Mouse (Mus musculus) neural tube, embryonic 14.5 days (tissue): ENCODE measurements at regions not wholly inside any gene's neighbourhood (a gene's known extent, or its start where the extent isn't known, plus 50 kb on each side); places are given as distances from the start of the nearest gene placed in this dataset.

ENCODE experiments used
- ATAC-seq: fragments of 200-750 bp; cut with Nextera tagmentation; 2 replicates; pipeline ENCODE4 v1.8.0; 2017; ENCODE audit warnings: low read depth, mild to moderate bottlenecking, moderate TSS enrichment, moderate library complexity
- H3K27ac ChIP-seq: fragments of 300-500 bp; sonication (generic); 2 replicates; pipeline ENCODE4 v1.5.1; 2014; ENCODE audit warnings: low read depth, mild to moderate bottlenecking, control low read depth, low read length, moderate library complexity, mixed read lengths
- H3K27me3 ChIP-seq: fragments of 300-500 bp; sonication (generic); 2 replicates; pipeline ENCODE4 v1.6.1; 2014; ENCODE audit warnings: low read length; ENCODE audit not compliant: control insufficient read depth, insufficient read depth
- H3K36me3 ChIP-seq: fragments of 300-500 bp; sonication (generic); 2 replicates; pipeline ENCODE4 v1.6.1; 2014; ENCODE audit warnings: low read length, mixed read lengths; ENCODE audit not compliant: control insufficient read depth, insufficient read depth
- H3K4me1 ChIP-seq: fragments of 300-500 bp; sonication (generic); 2 replicates; pipeline ENCODE4 v1.6.1; 2014; ENCODE audit warnings: low read length; ENCODE audit not compliant: control insufficient read depth, insufficient read depth
- H3K4me2 ChIP-seq: fragments of 300-500 bp; sonication (generic); 2 replicates; pipeline ENCODE4 v1.6.1; 2014; ENCODE audit warnings: mild to moderate bottlenecking, low read depth, low read length, control low read depth
- H3K4me3 ChIP-seq: fragments of 300-500 bp; sonication (generic); 2 replicates; pipeline ENCODE4 v1.5.1; 2014; ENCODE audit warnings: low read depth, low read length, control low read depth, mixed read lengths
- H3K9ac ChIP-seq: fragments of 300-500 bp; sonication (generic); replicated peaks from 2 replicates; pipeline ENCODE4 v1.6.1; 2014; ENCODE audit warnings: low read depth, mild to moderate bottlenecking, control low read depth, low read length, mixed read lengths
- H3K9me3 ChIP-seq: fragments of 300-500 bp; sonication (generic); 2 replicates; pipeline ENCODE4 v1.6.1; 2016; ENCODE audit warnings: low read length; ENCODE audit not compliant: control insufficient read depth
- WGBS: fragments of 180-500 bp; shearing (Covaris S2); extraction: QIAGEN DNeasy Blood & Tissue Kit; methylation state at CpG from one replicate; pipeline ENCODE4 v1.1.7; 2014; 5-methylcytosine and 5-hydroxymethylcytosine counted together

DNA sequence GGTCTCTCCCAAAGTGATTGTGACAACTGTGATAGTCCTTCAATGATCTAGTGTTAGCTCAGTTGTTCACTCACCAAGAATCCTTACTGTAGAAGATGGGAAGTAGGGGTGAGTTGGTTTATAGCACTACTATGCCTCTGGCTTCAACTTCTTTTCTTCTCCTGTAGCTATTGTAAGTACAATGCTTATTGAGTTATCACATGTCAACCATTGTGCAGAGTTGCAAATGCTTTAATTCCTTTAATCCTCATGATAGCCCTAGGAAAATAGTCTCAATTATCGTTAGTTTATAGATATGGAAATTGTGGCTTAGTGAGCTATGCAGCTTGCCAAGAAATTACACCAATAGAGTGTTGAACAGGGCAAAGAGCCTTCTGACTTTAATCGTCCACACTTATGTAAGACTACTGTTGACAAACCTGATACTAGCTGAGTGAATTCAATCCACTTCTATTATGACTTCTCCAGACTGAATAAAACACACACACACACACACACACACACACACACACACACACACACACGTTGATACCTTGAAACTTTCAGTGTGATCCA lies 782.1 kb downstream of the Nova1 start:
- 73% methylated on average over 3 of the region's 3 CpGs for WGBS
- Histone ChIP-seq H3K27ac (no peak overlapping the region), H3K36me3 (no peaks in the 10 kb centered on the region), H3K9ac (no peak overlapping the region), H3K4me3 (no peak overlapping the region), H3K4me1 (no peaks in the 10 kb centered on the region), H3K4me2 (no peak overlapping the region), H3K27me3 (no peaks in the 10 kb centered on the region), H3K9me3 (no peaks in the 10 kb centered on the region)
- ATAC-seq = no peak

DNA sequence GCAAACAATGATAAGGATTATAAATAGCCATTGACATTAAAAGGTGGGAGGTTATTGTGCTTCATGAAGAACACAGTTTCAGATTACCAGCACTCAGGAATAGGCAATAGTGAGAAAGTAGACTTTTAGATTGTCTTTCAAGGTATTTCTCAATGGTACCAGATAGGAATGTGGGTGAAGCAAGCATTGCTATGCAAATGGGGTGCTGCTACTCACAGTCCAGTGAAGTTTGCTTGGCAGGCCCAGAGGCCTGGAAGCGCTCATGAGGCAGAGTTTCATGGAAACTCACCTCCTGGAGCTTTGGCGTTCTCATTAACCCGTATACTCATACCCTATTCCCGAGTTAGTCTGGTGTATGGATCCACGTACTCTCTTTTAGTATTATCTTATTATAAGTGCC lies 793.5 kb downstream of the Nova1 start:
- Histone ChIP-seq H3K4me3 (no peak overlapping the region), H3K4me2 (no peak overlapping the region), H3K27ac (no peak overlapping the region), H3K36me3 (no peaks in the 10 kb centered on the region), H3K9me3 (no peaks in the 10 kb centered on the region), H3K9ac (no peak overlapping the region), H3K27me3 (no peaks in the 10 kb centered on the region), H3K4me1 (0 out of 2 replicates have a peak, but pooled peaks cover 2% of the 10 kb centered on the region)
- ATAC-seq = no peak
- 85% methylated on average over 5 of the region's 5 CpGs for WGBS

DNA sequence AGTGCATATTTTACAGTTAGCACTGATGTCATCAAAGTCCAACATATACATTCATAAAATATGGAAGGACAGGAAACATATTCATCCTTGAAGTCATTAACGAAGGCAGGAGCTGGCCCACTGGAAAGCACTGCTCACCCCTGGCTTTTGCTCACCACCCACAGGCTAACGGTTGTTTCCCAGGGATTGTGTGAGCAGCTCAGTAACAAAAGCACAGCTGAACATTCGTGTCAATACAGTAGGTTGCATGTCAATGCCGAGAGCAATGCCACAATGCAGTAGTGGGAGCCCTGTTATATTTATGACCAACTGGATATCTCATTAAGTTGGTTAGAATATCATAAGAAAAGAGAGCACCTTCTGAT lies 797.2 kb downstream of the Nova1 start:
- Histone ChIP-seq H3K4me2 (no peak overlapping the region), H3K4me1 (0 out of 2 replicates have a peak, but pooled peaks cover 2% of the 10 kb centered on the region), H3K9me3 (no peaks in the 10 kb centered on the region), H3K27ac (peak overlapping the region; percentile 64; the same call in 1 of the 2 replicates), H3K36me3 (no peaks in the 10 kb centered on the region), H3K4me3 (no peak overlapping the region), H3K9ac (no peak overlapping the region), H3K27me3 (no peaks in the 10 kb centered on the region)
- WGBS = 41% methylated on average over 4 of the region's 4 CpGs
- ATAC-seq = 0 out of 2 replicates have a peak, but pooled peaks have one; percentile 9

DNA sequence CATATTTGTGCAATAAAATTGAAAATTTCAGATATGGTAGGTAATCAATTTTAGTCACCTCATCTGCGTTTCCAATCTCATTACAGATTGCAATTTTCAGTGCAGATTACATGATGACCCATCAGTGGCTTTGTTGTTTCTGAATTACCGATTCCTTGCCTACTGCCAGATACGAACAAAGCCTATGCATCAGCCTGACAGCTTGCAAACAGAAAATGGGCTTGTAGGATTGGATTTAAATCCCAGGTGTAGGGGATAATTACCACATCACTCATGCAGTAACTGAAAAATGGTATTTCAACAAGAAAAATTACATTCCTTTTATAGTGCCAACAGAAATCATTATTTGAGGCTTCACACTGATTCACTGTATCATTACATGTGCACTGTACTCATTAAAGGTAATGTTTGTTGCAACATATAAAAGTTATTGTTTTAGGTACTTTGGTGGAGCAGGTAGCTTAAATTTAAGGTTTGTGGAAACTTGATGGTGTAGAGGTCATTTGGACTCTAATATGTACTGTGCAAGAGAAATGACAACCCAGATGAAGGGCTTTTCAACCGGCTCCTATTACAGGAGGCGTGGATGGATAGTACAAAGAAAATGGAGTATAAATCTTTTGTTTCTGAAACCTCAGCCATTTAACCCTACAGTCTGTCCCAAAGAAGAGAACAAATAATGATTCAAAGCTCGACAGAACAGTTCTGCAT lies 797.7 kb downstream of the Nova1 start:
- 0 out of 2 replicates have a peak, but pooled peaks cover 2% of the 10 kb centered on the region for H3K4me1 ChIP-seq
- no peak overlapping the region for H3K9ac ChIP-seq
- 52% methylated on average over 6 of the region's 6 CpGs for WGBS
- no peaks in the 10 kb centered on the region for H3K36me3 ChIP-seq
- H3K4me3 ChIP-seq = no peak overlapping the region
- no peaks in the 10 kb centered on the region for H3K9me3 ChIP-seq
- ATAC-seq = peak; percentile 60; the same call in 1 of the 2 replicates
- H3K27ac ChIP-seq = peak overlapping the region; percentile 64; the same call in 1 of the 2 replicates
- H3K27me3 ChIP-seq = no peaks in the 10 kb centered on the region
- H3K4me2 ChIP-seq = no peak overlapping the region

DNA sequence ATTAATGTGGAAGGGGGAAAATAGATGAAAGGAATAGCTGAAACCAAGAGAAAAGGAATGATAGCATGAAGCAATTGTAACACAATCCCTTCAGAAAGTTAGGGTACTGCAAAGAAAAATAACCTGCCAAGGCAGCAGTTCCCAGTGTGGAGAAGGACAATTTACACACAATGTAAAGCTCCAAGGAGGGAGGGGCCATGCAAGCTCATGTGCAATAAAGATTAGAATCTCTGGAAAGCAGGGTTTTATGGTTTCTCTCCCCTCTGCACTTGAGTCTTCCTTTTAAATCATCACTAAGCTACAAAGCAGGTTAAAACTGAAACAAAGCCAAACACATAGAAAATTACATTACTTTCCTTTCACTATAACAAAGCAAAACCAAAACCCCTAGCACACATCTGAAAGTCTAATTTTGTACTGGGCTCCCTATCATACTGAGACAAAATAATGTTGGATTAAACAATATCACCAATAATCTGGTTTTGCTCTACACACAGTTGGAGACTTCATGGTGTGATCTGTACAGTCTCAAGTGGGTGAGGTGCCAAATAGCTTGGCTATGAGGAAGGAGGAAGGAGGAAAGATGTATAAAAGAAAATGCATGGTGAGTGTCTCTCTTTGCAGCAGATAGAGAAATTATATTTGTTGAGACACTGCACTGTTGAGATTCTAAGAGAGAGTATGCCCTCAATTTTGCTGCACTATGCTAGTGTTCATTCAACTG lies 840.9 kb downstream of the Nova1 start:
- Histone ChIP-seq H3K4me2 (no peak overlapping the region), H3K9me3 (no peaks in the 10 kb centered on the region), H3K27me3 (no peaks in the 10 kb centered on the region), H3K4me3 (no peak overlapping the region), H3K36me3 (no peaks in the 10 kb centered on the region), H3K9ac (no peak overlapping the region), H3K4me1 (no peaks in the 10 kb centered on the region), H3K27ac (no peak overlapping the region)
- ATAC-seq = no peak

DNA sequence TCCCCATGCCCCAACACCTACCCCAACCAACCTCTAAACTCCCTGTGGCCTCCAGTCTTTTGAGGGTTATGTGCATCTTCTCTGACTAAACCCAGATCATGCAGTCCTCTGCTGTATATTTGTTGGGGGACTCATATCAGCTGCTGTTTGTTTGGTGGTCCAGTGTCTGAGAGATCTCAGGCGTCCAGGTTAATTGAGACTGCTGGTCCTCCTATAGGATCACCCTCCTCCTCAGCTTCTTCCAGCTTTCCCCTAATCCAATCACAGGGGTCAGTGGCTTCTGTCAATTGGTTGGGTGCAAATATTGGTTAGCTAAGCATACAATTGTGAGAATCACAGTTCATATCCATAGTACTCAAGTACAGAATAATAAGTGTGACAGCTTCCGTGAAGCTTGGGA lies 842.9 kb downstream of the Nova1 start:
- Histone ChIP-seq H3K9ac (no peak overlapping the region), H3K36me3 (no peaks in the 10 kb centered on the region), H3K27ac (no peak overlapping the region), H3K9me3 (no peaks in the 10 kb centered on the region), H3K27me3 (no peaks in the 10 kb centered on the region), H3K4me1 (no peaks in the 10 kb centered on the region), H3K4me2 (no peak overlapping the region), H3K4me3 (no peak overlapping the region)
- no peak for ATAC-seq
- WGBS = 80% methylated on average over 2 of the region's 2 CpGs

DNA sequence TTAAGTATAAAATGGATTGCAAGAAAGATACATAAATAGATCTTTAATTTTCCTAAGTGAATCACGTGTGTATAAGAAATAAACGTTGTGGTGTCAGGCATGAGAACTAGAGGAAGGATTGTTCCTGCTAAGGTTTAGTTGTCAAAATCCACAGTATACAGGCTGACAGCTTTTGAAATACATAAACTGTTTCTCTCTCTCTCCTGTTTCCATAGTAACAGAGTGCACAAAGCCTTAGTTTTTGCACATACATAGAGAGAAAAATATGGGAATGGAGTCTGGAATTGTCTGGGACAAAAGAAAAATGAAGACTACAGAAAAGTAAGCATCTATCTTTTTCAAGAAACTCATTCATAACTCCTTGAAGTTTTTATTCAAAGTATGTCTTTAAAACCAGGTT lies 848.3 kb downstream of the Nova1 start:
- Histone ChIP-seq H3K27me3 (no peaks in the 10 kb centered on the region), H3K27ac (no peak overlapping the region), H3K9me3 (no peaks in the 10 kb centered on the region), H3K4me1 (no peaks in the 10 kb centered on the region), H3K9ac (no peak overlapping the region), H3K4me2 (no peak overlapping the region), H3K36me3 (no peaks in the 10 kb centered on the region), H3K4me3 (no peak overlapping the region)
- 69% methylated on average over 2 of the region's 2 CpGs for WGBS
- no peak for ATAC-seq

DNA sequence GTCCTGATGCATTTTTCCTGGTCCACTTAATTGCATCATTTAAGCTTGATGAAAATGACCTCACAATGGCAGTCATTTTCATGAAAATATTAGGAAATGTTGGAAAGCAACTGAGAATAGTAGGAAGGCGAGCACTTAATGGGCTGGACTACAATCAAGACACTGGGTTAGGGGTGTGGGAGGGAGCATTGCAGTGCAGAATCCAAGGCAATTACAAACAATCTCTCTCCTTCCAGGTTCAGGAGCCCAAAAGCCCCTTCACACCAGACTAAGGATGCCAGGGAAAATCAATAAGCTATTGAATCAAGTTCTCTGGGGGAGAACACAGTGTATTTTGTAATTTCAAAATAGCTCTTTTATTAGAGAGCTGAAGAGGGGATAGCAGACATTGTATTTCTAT lies 848.8 kb downstream of the Nova1 start:
- Histone ChIP-seq H3K27ac (no peak overlapping the region), H3K27me3 (no peaks in the 10 kb centered on the region), H3K4me3 (no peak overlapping the region), H3K9ac (no peak overlapping the region), H3K36me3 (no peaks in the 10 kb centered on the region), H3K9me3 (no peaks in the 10 kb centered on the region), H3K4me1 (no peaks in the 10 kb centered on the region), H3K4me2 (no peak overlapping the region)
- ATAC-seq = no peak
- WGBS = 59% methylated on average over 1 of the region's 1 CpGs

DNA sequence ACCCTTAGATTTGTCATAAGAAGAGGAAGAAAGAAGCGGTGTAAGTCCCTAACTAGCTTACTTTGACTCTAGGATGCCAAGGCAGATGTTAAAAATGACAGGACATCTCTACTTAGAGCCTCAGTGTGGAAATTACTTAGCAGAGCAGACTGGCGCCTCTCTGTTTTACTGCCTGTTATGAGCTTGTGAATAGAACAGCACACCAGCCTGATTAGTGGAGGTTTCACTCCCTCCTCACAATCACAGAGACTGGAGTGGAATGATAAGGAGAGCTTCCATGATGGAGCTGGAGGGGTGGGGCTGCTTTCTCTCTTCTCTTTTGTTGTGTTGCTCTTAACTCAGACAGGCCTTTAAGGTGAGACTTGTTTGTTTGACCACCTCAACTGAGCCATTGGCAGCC lies 871.8 kb downstream of the Nova1 start:
- Histone ChIP-seq H3K4me2 (no peak overlapping the region), H3K27me3 (no peaks in the 10 kb centered on the region), H3K9ac (no peak overlapping the region), H3K4me1 (no peaks in the 10 kb centered on the region), H3K9me3 (no peaks in the 10 kb centered on the region), H3K36me3 (no peaks in the 10 kb centered on the region), H3K27ac (no peak overlapping the region), H3K4me3 (no peak overlapping the region)
- 40% methylated on average over 2 of the region's 2 CpGs for WGBS
- ATAC-seq = 0 out of 2 replicates have a peak, but pooled peaks have one; percentile 51
